Mouse (Mus musculus): Measurements from ENCODE around the gene Kcnc4.

DNA sequence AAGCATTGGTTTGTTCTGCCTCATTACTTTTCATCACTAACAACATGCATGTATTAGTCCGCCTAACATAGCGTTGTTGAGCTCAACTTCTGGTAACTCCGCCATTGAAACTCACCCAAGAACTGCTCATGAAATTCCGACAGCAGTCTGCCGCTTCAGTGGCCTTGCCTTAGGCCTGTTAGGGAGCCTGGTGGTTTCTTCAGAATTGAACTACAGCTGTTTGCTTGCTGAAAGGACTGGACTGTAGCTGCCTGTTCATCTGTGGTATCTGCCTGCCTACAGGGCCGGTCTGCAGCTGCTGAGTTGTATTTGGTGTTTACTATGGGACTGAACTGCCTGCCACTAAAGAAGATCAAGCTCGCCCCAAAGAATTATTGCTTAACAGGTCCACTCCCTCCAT lies 58.0 kb downstream of the Kcnc4 start:
- TF ChIP-seq CTCF (IDR thresholded peaks at IDR 0.05; ENCODE audit: low read depth) (no peak), EP300 (IDR thresholded peaks at IDR 0.05; ENCODE audit: low read depth) (no peak)

Data from heart, postnatal 0 days (tissue).